Mouse (Mus musculus) heart, postnatal 0 days (tissue): ENCODE results near the gene Map4k2. TPM values are rescaled to one million over a fixed set of nuclear protein-coding genes. Genes with fewer than 3 reads are reported as not detected.

ENCODE experiments used
- ATAC-seq: fragments of 200-750 bp; cut with Nextera tagmentation; 2 replicates; pipeline ENCODE4 v1.8.0; 2017; ENCODE audit warnings: low read depth, moderate number of reproducible peaks, moderate library complexity; ENCODE audit not compliant: insufficient read depth
- DNase-seq: peaks from one replicate; pipeline ENCODE4 v3.0.0-alpha.2; 2016; ENCODE audit warnings: low spot score
- H3K27ac ChIP-seq: fragments of 300-500 bp; sonication (generic); 2 replicates; pipeline ENCODE4 v1.5.1; 2014; ENCODE audit warnings: low read depth, mild to moderate bottlenecking
- H3K27me3 ChIP-seq: fragments of 300-500 bp; sonication (generic); 2 replicates; pipeline ENCODE4 v1.6.1; 2014; ENCODE audit warnings: low read length, mixed read lengths; ENCODE audit not compliant: control insufficient read depth, insufficient read depth
- H3K36me3 ChIP-seq: fragments of 300-500 bp; sonication (generic); replicated peaks from 2 replicates; pipeline ENCODE4 v1.6.1; 2014; ENCODE audit warnings: low read length, mixed read lengths; ENCODE audit not compliant: control insufficient read depth, insufficient read depth
- H3K4me1 ChIP-seq: fragments of 300-500 bp; sonication (generic); 2 replicates; pipeline ENCODE4 v1.6.1; 2014; ENCODE audit warnings: antibody characterized with exemption; ENCODE audit not compliant: control insufficient read depth, insufficient read depth
- H3K4me2 ChIP-seq: fragments of 300-500 bp; sonication (generic); 2 replicates; pipeline ENCODE4 v1.6.1; 2014; ENCODE audit warnings: low read depth, mild to moderate bottlenecking, low read length, moderate library complexity
- H3K4me3 ChIP-seq: fragments of 300-500 bp; sonication (generic); 2 replicates; pipeline ENCODE4 v1.5.1; 2014; ENCODE audit warnings: low read depth, low read length
- H3K9ac ChIP-seq: fragments of 300-500 bp; sonication (generic); replicated peaks from 2 replicates; pipeline ENCODE4 v1.6.1; 2014; ENCODE audit warnings: low read depth, low read length, mixed read lengths
- H3K9me3 ChIP-seq: fragments of 300-500 bp; sonication (generic); replicated peaks from 2 replicates; pipeline ENCODE4 v1.6.1; 2016; ENCODE audit warnings: low read length; ENCODE audit not compliant: control insufficient read depth
- CTCF ChIP-seq: IDR thresholded peaks from 2 replicates; pipeline ENCODE4 v1.5.1; 2016; ENCODE audit warnings: antibody characterized with exemption, control low read depth, low read depth
- EP300 ChIP-seq: IDR thresholded peaks from 2 replicates; pipeline ENCODE4 v1.6.1; 2016; ENCODE audit warnings: antibody characterized with exemption, low read depth
- WGBS: fragments of 180-500 bp; shearing (Covaris S2); extraction: QIAGEN DNeasy Blood & Tissue Kit; methylation state at CpG from one replicate; pipeline ENCODE4 v1.1.7; 2014; 5-methylcytosine and 5-hydroxymethylcytosine counted together
- microRNA-seq: library from miRNA; unstranded; fragments of <30 nt; microRNA quantifications from one replicate; pipeline ENCODE4, GENCODE M21; 2016
- polyA plus RNA-seq: library from polyadenylated mRNA; unstranded; fragments of >200 nt; fragmentation: Nextera tagmentation; extraction: Ambion mirVana; gene quantifications from 2 replicates; pipeline ENCODE4 v1.2.1, GENCODE M21; 2015
- total RNA-seq: library from RNA; depleted of rRNA; stranded (reverse); fragments of >200 nt; gene quantifications from 2 replicates; pipeline ENCODE4 v1.2.3, GENCODE M21; 2014; ENCODE audit warnings: low replicate concordance; rRNA removed

The Map4k2 gene
- total and polyA plus RNA-seq, 2 experiments from 2014 or later, result 10.1 to 48.4 TPM

DNA sequence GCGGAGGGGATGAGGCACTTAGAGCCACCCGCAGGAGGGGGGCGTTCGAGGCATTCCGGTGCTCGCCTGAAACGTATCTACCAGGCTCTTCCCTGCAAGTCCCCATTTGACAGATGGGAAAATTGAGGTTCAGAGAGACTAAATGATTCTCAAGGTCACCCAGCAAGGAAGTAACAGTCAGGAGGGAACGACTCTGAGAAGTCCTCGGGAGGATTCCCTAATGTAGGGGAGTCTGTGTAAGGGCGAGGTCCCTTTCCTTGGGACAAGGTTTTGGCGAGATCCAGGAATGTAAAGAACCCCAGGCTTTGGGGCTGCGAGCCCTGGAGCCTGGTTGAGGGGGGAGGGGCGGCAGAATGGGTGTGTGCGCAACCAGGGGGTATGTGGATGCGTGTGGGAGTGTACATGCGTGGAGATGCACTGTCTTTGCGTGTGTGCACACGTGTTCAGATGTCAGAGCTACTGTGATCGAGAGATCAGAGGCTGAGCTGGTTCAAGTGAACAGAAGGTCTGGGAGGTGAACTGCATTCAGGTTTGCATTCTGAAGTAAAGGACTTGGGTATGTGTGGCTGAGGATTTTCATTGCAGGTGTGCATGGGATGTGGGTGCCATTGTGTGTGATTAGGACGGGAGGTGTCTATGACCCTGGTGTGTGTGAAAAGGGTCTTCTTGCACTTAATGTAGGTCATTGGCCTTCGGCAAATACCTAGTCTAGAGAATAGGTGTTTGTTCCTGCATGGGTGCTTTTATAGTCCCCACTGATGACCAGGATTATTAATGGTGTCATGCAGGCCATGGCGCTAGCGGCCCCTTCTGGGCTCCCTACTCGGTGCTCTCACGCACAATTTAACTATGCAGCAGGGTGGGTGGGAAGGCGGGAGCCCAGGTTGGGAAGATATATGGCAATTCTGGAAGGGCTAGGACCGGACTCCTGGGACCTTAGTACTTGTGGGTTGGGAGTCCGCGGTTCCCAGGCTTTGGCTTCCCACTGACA, 59.5 kb downstream of the Map4k2 start:
- ATAC-seq (no peak), DNase-seq (no peak)
- Histone ChIP-seq H3K27ac (peak overlapping the region; percentile 61), H3K9ac (peak overlapping the region; percentile 73), H3K4me2 (peak overlapping the region; percentile 99), H3K27me3 (no peaks in the 10 kb centered on the region), H3K36me3 (peaks cover 8% of the 10 kb centered on the region; the same call in 1 of the 2 replicates), H3K4me3 (peak overlapping the region; percentile 71), H3K4me1 (peaks cover 26% of the 10 kb centered on the region), H3K9me3 (no peaks in the 10 kb centered on the region)
- WGBS, result 3% methylated on average over 29 of the region's 29 CpGs
- no peak for TF ChIP-seq EP300
- peak; percentile 7; the same call in 1 of the 2 replicates for TF ChIP-seq CTCF

DNA sequence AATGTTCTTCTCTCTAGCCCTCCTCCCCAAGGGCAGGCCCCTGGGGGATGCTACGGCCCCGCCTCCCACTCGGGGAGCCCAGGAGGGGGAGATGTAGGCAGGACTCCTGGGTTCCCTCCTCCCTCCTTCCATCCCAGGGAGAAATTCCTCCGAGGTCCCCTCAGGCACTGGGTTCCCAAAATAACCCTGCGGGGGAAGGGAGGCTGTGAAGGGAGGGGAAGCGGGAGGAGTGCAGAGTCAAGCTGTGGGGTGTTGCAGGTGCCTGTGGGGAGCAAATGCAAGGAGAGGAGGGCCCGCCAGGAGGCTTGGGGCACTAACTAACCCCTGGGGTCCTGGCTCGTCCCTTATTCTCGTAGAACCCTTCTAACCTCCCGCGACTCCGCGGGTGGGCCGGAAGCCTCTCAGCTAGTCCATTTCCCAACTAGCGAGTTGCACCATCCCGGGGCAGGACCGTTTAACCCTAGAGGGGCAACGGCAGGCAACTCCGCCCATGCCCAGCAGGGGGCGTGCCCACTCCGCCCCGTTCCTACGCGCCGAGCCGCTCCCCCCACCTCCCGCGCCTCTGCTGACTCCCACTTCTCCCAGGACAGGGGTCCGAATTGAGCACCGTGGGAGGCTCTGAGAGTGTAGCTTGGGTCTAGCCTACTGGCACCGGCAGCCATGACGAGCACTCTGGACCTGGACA, 60.3 kb downstream of the Map4k2 start:
- H3K4me2 ChIP-seq, result peak overlapping the region; percentile 99
- WGBS, result under 1% methylated on average over 32 of the region's 32 CpGs
- no peak overlapping the region; the same call in 1 of the 2 replicates for H3K9ac ChIP-seq
- peak overlapping the region; percentile 71 for H3K4me3 ChIP-seq
- H3K27me3 ChIP-seq, result no peaks in the 10 kb centered on the region
- H3K36me3 ChIP-seq, result peaks cover 2% of the 10 kb centered on the region; the same call in 1 of the 2 replicates
- H3K27ac ChIP-seq, result peak overlapping the region; percentile 49
- DNase-seq, result peak; percentile 72
- H3K4me1 ChIP-seq, result peaks cover 26% of the 10 kb centered on the region
- H3K9me3 ChIP-seq, result no peaks in the 10 kb centered on the region
- peak; percentile 47 for ATAC-seq
- TF ChIP-seq CTCF, result peak; percentile 71
- TF ChIP-seq EP300, result peak; percentile 41; the same call in 1 of the 2 replicates

DNA sequence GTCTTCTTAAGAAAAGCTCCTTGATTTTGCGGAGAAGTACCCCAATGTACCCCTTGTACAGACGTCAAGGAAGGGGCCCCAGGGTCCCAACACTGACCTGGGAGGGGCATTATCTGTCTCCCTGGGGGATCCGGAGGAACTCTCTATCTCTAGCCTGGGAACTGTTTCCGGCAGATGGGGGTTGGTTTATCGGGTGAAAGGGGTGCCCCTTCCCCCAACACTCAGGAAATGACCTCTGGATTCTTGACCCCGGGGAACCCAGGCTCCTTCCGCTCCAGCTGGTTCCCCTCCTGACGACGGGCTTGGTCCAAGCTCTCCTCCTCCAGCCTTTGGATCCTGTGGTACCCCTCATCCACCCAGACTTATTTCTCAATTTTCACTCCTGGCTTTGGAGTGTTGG, 61.0 kb downstream of the Map4k2 start:
- H3K4me3 ChIP-seq, result peak overlapping the region; percentile 71
- peaks cover 26% of the 10 kb centered on the region for H3K4me1 ChIP-seq
- H3K36me3 ChIP-seq, result no peaks in the 10 kb centered on the region
- no peak for ATAC-seq
- WGBS, result 17% methylated on average over 9 of the region's 9 CpGs
- H3K27me3 ChIP-seq, result no peaks in the 10 kb centered on the region
- no peak for DNase-seq
- H3K27ac ChIP-seq, result peak overlapping the region; percentile 49
- TF ChIP-seq EP300 (no peak; the same call in 1 of the 2 replicates), CTCF (no peak)
- no peaks in the 10 kb centered on the region for H3K9me3 ChIP-seq
- peak overlapping the region; percentile 99 for H3K4me2 ChIP-seq
- H3K9ac ChIP-seq, result no peak overlapping the region; the same call in 1 of the 2 replicates

DNA sequence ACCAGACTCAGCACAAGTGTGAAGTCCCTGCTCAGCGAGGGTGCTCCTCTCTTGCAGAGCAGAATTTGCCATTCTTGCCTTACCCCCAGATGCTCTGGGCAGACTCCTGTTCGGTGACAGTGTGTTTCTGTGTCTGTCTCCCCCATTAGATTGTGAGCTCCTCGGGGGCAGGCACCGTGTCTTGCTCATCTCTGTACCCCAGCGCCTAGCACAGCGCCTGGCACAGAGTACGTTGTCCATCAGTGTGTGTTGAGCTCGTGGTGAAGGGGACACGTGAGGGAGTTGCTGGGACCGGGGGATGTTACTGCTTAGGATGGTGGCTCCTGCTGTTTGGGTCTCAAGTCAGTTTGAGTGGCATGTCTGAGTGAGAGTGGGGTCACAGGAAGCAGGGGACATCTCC, 62.9 kb downstream of the Map4k2 start:
- TF ChIP-seq EP300 (no peak), CTCF (no peak)
- 75% methylated on average over 10 of the region's 10 CpGs for WGBS
- H3K27me3 ChIP-seq, result no peaks in the 10 kb centered on the region
- H3K4me3 ChIP-seq, result no peak overlapping the region
- DNase-seq (no peak), ATAC-seq (no peak)
- no peak overlapping the region for H3K27ac ChIP-seq
- H3K9ac ChIP-seq, result no peak overlapping the region
- H3K4me1 ChIP-seq, result peaks cover 17% of the 10 kb centered on the region
- H3K9me3 ChIP-seq, result no peaks in the 10 kb centered on the region
- peaks cover 4% of the 10 kb centered on the region; the same call in 1 of the 2 replicates for H3K36me3 ChIP-seq
- no peak overlapping the region for H3K4me2 ChIP-seq

Small RNAs within 50 kb of the gene (microRNA-seq; reads per million reads assigned to microRNA genes)
- not detected for gene Mir6989

Other genes starting within 250 kb of the Map4k2 start
- gene AC131692.1, start 246.7 kb upstream of the Map4k2 start, total RNA-seq, result not detected in 2 replicates
- not detected in 2 replicates for gene AC131692.1, start 246.7 kb upstream of the Map4k2 start, polyA plus RNA-seq
- not detected in 2 replicates for gene Naaladl1, start 235.4 kb upstream of the Map4k2 start, total RNA-seq
- 0.07 TPM in 1 of 2 replicates, not detected in the other for gene Naaladl1, start 235.4 kb upstream of the Map4k2 start, polyA plus RNA-seq
- 46.5 and 48.8 TPM in 2 replicates for gene Sac3d1, start 222.5 kb upstream of the Map4k2 start, total RNA-seq
- 25.1 and 25.8 TPM in 2 replicates for gene Sac3d1, start 222.5 kb upstream of the Map4k2 start, polyA plus RNA-seq
- gene Snx15, start 212.8 kb upstream of the Map4k2 start, total RNA-seq, result 30.5 and 55.7 TPM in 2 replicates
- 17.5 and 18.5 TPM in 2 replicates for gene Snx15, start 212.8 kb upstream of the Map4k2 start, polyA plus RNA-seq
- gene Batf2, start 200.2 kb upstream of the Map4k2 start, total RNA-seq, result 0.46 TPM in 1 of 2 replicates, not detected in the other
- 0.16 and 0.18 TPM in 2 replicates for gene Batf2, start 200.2 kb upstream of the Map4k2 start, polyA plus RNA-seq
- gene Arl2, start 199.6 kb upstream of the Map4k2 start, total RNA-seq, result 59.2 and 75.1 TPM in 2 replicates
- gene Arl2, start 199.6 kb upstream of the Map4k2 start, polyA plus RNA-seq, result 96.6 and 105 TPM in 2 replicates
- gene Majin, start 156.7 kb upstream of the Map4k2 start, total RNA-seq, result not detected in 2 replicates
- not detected in 2 replicates for gene Majin, start 156.7 kb upstream of the Map4k2 start, polyA plus RNA-seq
- gene Gpha2, start 114.8 kb upstream of the Map4k2 start, total RNA-seq, result not detected in 2 replicates
- gene Gpha2, start 114.8 kb upstream of the Map4k2 start, polyA plus RNA-seq, result not detected in 2 replicates
- 20.6 and 40.3 TPM in 2 replicates for gene Ppp2r5b, start 105.3 kb upstream of the Map4k2 start, total RNA-seq
- 18.3 and 18.6 TPM in 2 replicates for gene Ppp2r5b, start 105.3 kb upstream of the Map4k2 start, polyA plus RNA-seq
- 18.9 and 24.5 TPM in 2 replicates for gene Atg2a, start 99.5 kb upstream of the Map4k2 start, total RNA-seq
- gene Atg2a, start 99.5 kb upstream of the Map4k2 start, polyA plus RNA-seq, result 4.7 and 5.6 TPM in 2 replicates
- 127 and 200 TPM in 2 replicates for gene Ehd1, start 64.4 kb upstream of the Map4k2 start, total RNA-seq
- 56.4 and 60.3 TPM in 2 replicates for gene Ehd1, start 64.4 kb upstream of the Map4k2 start, polyA plus RNA-seq
- gene Cdc42bpg, start 34.7 kb upstream of the Map4k2 start, total RNA-seq, result 4.8 and 9.5 TPM in 2 replicates
- 0.49 and 0.51 TPM in 2 replicates for gene Cdc42bpg, start 34.7 kb upstream of the Map4k2 start, polyA plus RNA-seq
- 20.6 and 46.5 TPM in 2 replicates for gene Men1, start 6.2 kb upstream of the Map4k2 start, total RNA-seq
- 20.1 and 20.3 TPM in 2 replicates for gene Men1, start 6.2 kb upstream of the Map4k2 start, polyA plus RNA-seq
- gene Sf1, start 22.6 kb downstream of the Map4k2 start, total RNA-seq, result 41.8 and 94.6 TPM in 2 replicates
- gene Sf1, start 22.6 kb downstream of the Map4k2 start, polyA plus RNA-seq, result 31.8 and 38.3 TPM in 2 replicates
- 451 and 487 TPM in 2 replicates for gene Pygm, start 43.3 kb downstream of the Map4k2 start, total RNA-seq
- gene Pygm, start 43.3 kb downstream of the Map4k2 start, polyA plus RNA-seq, result 390 and 400 TPM in 2 replicates
- gene Rasgrp2, start 58.2 kb downstream of the Map4k2 start, total RNA-seq, result 25.3 and 55.6 TPM in 2 replicates
- 46.6 and 55.5 TPM in 2 replicates for gene Rasgrp2, start 58.2 kb downstream of the Map4k2 start, polyA plus RNA-seq
- gene Nrxn2, start 77.6 kb downstream of the Map4k2 start, total RNA-seq, result not detected in 2 replicates
- 0.67 and 0.68 TPM in 2 replicates for gene Nrxn2, start 77.6 kb downstream of the Map4k2 start, polyA plus RNA-seq
- gene Slc22a12, start 201.9 kb downstream of the Map4k2 start, total RNA-seq, result not detected in 2 replicates
- gene Slc22a12, start 201.9 kb downstream of the Map4k2 start, polyA plus RNA-seq, result not detected in 2 replicates